Mouse (Mus musculus): ENCODE data around the gene Rem2. TPM values are rescaled to one million over a fixed set of nuclear protein-coding genes. Genes with fewer than 3 reads are reported as not detected.

Rem2 gene
- 5.5 and 6.9 TPM in 2 replicates for polyA plus RNA-seq (2016; fragmentation: Nextera tagmentation; extraction: Ambion mirVana)

DNA sequence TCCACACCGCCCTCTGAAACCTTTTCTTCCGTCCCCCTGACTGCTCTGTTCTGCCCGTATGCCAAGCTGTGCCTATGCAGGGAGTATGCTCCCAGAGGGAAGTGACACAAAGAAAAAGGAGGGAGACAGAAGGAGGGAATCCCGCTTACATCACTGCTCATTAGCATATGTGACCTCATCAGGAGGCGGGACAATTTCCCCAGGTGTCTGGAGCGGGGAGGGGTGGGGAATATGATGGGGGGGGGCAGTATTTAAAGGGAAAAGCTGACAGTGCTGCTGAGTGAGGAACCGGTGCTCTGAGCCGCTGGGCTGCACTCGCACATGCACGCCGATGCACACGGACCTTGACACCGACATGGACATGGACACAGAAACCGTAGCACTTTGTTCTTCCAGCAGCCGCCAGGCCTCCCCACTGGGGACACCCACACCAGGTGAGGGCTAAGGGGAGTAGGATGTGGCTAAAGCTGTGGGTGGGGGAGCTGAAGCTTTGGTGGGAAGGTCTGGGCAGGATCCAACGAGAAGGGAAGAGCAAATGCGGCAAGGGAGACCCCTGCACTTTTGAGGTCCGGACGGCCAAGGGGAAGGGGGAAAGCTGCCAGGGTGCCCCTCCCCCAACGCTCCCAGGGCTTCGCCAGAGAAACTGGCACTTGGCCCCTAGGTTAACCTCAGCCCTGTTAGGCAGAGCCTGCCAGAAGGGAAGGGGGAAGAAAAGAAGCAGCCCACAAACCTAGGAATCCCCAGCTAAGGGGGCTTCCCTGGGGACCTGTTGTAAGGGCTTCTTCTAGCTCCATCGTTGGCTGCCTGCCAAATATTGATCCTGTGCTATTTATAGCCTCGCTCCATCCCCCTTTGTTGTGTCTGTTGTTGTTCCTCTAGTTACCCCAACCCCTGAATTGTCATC is at the start of gene Rem2:
Gene Rem2 (plus strand): TSS at position 160 of the 904 bp plus-strand sequence.
- Histone ChIP-seq H3K4me3 (peak within 1 kb of the TSS; percentile 45), H3K9me3 (no peaks in the 10 kb centered on the region), H3K4me1 (peaks cover 19% of the 10 kb centered on the region), H3K27me3 (peaks cover 37% of the 10 kb centered on the region), H3K9ac (peak within 1 kb of the TSS; percentile 58), H3K27ac (no peak within 1 kb of the TSS), H3K36me3 (no peaks in the 10 kb centered on the region), H3K4me2 (replicated peaks) (peak within 1 kb of the TSS; percentile 90)
- ATAC-seq (ENCODE audit: insufficient number of reproducible peaks, insufficient read depth, low FRiP score, low TSS enrichment): peak; percentile 48; the same call in 1 of the 2 replicates
- 2% methylated on average over 23 of the region's 23 CpGs for WGBS

DNA sequence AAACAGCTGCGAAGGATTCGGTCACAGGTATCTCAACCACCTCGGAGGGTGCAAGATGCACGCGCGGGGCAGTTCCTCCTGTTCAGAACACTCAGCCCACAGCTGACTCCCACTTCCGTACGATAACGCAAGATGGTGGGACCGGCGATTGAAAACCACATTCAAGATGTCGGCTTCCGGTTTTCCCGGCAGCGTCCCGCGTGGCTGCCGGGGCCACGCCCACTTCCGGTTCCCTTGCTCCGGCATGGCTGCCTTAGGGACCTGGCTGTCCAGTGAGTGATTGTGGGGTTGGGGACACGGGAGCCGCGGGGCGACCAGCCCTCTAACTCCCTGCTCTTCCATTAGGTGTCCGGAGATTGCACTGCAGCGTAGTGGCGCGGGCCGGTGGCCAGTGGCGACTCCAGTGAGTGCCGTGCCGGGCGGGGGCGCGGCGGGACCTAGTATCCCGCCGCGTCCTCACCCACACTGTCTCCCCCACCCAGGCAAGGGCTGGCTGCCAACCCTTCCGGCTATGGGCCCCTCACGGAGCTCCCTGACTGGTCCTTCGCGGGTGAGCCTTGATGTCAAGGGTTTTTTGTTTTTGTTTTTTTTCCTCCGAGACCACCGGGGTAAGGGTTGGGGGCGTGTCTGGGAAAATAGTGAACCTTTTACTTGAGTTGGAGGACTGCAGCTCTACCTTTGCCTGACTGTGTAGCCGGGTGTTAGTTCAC is 49.1 kb upstream of the Rem2 start, which contains the start of gene Mrpl52:
Gene Mrpl52 (plus strand): TSS at position 221 of the 710 bp plus-strand sequence.
- H3K27me3 ChIP-seq: no peaks in the 10 kb centered on the region
- H3K4me2 ChIP-seq (replicated peaks): peak within 1 kb of the TSS; percentile 63
- H3K9ac ChIP-seq: peak within 1 kb of the TSS; percentile 83
- peak within 1 kb of the TSS; percentile 82 for H3K4me3 ChIP-seq
- peak within 1 kb of the TSS; percentile 90 for H3K27ac ChIP-seq
- no peaks in the 10 kb centered on the region for H3K9me3 ChIP-seq
- H3K4me1 ChIP-seq: peaks cover 24% of the 10 kb centered on the region
- WGBS: under 1% methylated on average over 48 of the region's 48 CpGs
- peak; percentile 62 for ATAC-seq (ENCODE audit: insufficient number of reproducible peaks, insufficient read depth, low FRiP score, low TSS enrichment)
- peaks cover 9% of the 10 kb centered on the region; the same call in 1 of the 2 replicates for H3K36me3 ChIP-seq

DNA sequence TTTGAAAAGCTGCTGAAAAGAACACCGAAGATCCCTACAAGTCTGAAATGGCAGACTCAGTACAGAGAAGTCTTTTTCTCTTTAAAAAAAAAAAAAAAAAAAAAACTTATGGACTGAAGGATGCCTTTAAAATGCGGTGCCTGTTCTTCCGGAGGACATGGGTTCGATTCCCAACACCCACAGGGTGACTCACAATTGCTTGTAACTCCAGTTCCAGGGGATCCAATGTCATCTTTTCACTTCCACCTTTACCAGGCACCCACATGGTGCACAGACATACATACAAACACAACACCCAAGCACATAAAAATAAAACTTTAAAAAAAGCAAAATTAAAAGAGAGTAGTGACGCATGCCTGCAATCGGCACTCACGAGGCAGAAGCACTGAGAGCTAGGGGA is 48.2 kb upstream of the Rem2 start:
- Histone ChIP-seq H3K9me3 (no peaks in the 10 kb centered on the region), H3K9ac (no peak overlapping the region; the same call in 1 of the 2 replicates), H3K27me3 (no peaks in the 10 kb centered on the region), H3K4me3 (peak overlapping the region; percentile 82), H3K27ac (no peak overlapping the region), H3K4me2 (replicated peaks) (peak overlapping the region; percentile 63), H3K4me1 (peaks cover 24% of the 10 kb centered on the region), H3K36me3 (peaks cover 9% of the 10 kb centered on the region; the same call in 1 of the 2 replicates)
- ATAC-seq (ENCODE audit: insufficient number of reproducible peaks, insufficient read depth, low FRiP score, low TSS enrichment): no peak
- 91% methylated on average over 7 of the region's 7 CpGs for WGBS

DNA sequence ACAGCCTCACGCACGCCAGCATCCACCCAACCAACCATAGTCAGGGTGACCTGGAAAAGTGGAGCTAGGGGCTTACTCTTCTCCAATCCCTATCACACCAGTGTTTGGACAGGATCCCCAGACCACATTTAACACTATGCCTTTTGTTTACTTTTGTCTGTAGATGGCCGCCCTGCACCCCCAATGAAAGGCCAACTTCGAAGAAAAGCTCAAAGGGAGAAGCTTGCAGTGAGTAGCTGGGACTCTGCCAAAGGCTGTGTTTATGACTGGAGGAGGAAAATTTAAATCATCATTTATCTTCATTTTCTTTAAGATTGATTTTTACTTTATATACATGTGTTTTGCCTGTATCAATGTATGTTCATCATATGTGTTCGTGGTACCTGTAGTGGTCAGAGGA is 47.5 kb upstream of the Rem2 start:
- no peaks in the 10 kb centered on the region for H3K9me3 ChIP-seq
- H3K4me2 ChIP-seq (replicated peaks): no peak overlapping the region
- no peak for ATAC-seq (ENCODE audit: insufficient number of reproducible peaks, insufficient read depth, low FRiP score, low TSS enrichment)
- H3K27ac ChIP-seq: no peak overlapping the region
- WGBS: 92% methylated on average over 5 of the region's 5 CpGs
- no peak overlapping the region for H3K4me3 ChIP-seq
- peaks cover 9% of the 10 kb centered on the region; the same call in 1 of the 2 replicates for H3K36me3 ChIP-seq
- peaks cover 30% of the 10 kb centered on the region for H3K4me1 ChIP-seq
- no peaks in the 10 kb centered on the region for H3K27me3 ChIP-seq
- no peak overlapping the region for H3K9ac ChIP-seq

DNA sequence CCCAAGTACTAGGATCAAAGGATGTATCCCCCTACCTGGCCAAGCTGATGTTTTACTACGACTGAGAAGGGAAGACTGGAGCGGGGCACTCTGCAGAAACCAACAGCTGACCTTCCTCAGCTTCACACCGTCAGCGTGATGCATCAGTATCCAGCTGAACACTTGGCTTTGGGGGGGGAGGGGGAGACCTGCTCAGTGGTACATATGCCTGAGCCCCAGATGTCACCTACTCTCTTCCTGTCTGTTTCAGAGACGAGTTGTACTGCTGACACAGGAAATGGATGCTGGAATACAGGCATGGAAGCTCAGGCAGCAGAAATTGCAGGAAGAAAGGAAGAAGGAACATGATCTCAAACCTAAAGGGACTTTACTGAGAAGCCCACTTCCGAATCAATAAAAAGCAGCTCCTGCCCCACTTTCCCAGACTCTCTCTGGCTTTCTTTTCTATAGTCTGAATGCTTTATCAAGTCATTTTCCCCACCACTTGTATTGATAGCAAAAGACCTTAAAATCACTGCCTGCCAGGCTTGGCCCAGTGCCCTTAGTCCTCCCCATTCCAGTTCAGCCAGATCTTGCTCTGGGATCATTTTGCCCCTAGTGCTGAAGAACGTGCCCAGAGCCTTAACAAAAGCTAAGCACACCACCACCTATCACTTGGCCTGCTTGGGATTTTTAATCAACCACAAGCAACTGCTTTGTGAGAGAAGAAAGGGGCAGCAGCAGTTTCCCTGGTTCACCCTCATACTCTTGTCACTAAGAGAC is 46.4 kb upstream of the Rem2 start:
- Histone ChIP-seq H3K4me3 (no peak overlapping the region), H3K27me3 (no peaks in the 10 kb centered on the region), H3K9me3 (no peaks in the 10 kb centered on the region), H3K9ac (no peak overlapping the region), H3K27ac (peak overlapping the region; percentile 99; the same call in 1 of the 2 replicates), H3K36me3 (peaks cover 9% of the 10 kb centered on the region; the same call in 1 of the 2 replicates), H3K4me1 (peaks cover 41% of the 10 kb centered on the region), H3K4me2 (replicated peaks) (peak overlapping the region; percentile 92; the same call in 1 of the 2 replicates)
- no peak for ATAC-seq (ENCODE audit: insufficient number of reproducible peaks, insufficient read depth, low FRiP score, low TSS enrichment)
- 60% methylated on average over 7 of the region's 7 CpGs for WGBS

DNA sequence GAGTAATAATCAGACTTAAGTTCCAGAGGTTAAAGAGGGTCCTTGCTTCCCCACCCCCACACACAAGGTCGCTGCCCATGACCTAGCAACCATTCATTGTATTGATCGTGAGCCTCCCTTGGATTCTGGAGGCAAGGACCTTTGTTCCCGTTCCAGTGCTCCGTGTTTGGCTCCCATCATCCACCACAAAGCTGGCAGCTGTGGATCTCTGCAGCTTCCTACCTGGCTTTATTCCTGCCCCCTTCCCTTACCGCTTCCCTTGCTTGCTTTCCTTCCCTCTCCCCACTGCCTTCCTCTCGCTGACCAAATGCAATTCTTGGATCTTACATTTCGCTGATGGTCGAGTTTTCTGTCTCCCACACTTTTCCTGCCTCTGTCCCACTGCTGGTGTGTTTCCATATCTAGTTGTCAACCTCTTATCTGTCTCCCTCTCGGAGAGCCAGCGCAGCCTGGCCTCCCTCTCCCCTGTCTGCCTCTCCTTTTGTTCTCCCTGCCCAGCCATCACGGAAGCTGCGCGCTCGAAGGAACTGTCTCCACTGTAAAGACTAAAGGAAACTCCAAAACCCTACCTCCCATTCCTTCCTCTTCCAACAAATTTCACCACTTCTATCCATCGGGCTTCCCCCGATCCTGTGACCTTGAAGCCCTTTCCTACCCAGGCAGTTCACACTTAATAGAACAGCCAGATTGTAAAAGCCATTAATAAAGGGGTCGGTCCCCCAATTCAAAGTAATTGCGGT is 45.3 kb upstream of the Rem2 start:
- Histone ChIP-seq H3K4me1 (peaks cover 44% of the 10 kb centered on the region), H3K27me3 (no peaks in the 10 kb centered on the region), H3K9me3 (no peaks in the 10 kb centered on the region), H3K27ac (peak overlapping the region; percentile 99), H3K4me3 (peak overlapping the region; percentile 87), H3K4me2 (replicated peaks) (peak overlapping the region; percentile 92), H3K9ac (peak overlapping the region; percentile 97), H3K36me3 (peaks cover 17% of the 10 kb centered on the region)
- no peak for ATAC-seq (ENCODE audit: insufficient number of reproducible peaks, insufficient read depth, low FRiP score, low TSS enrichment)
- WGBS: 6% methylated on average over 18 of the region's 18 CpGs

DNA sequence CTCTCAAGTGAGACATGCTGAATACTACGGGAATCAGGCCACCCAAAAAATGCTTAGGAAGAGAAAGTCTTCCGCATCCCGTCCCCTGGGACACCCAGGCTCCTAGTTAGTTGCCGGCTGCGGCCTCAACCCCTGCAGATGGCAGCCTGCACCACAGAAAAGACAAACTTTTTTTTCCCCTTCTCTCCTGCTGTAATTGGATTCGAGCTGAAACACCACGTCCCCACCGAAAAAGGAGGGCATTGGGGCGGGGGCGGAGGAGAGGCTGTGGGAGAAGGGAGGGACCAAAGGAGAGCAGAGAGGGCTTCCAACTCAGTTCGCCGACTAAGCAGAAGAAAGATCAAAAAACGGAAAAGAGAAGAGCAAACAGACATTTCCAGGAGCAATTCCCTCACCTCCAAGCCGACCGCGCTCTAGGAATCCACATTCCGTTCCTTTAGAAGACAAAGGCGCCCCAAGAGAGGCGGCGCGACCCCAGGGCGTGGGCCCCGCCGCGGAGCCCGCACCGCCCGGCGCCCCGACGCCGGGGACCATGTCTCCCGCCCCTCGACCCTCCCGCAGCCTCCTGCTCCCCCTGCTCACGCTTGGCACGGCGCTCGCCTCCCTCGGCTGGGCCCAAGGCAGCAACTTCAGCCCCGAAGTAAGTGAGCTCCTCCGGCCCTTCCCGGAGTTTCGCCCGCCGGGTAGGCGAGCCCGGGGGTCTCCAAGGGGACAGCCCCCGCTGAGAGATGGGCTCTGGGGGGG is 44.4 kb upstream of the Rem2 start, which contains the start of gene Mmp14:
Gene Mmp14 (plus strand): TSS at position 279 of the 744 bp plus-strand sequence.
- H3K4me2 ChIP-seq (replicated peaks): peak within 1 kb of the TSS; percentile 92
- peaks cover 26% of the 10 kb centered on the region for H3K36me3 ChIP-seq
- H3K27ac ChIP-seq: peak within 1 kb of the TSS; percentile 99
- under 1% methylated on average over 46 of the region's 49 CpGs for WGBS
- peak within 1 kb of the TSS; percentile 97 for H3K9ac ChIP-seq
- H3K27me3 ChIP-seq: no peaks in the 10 kb centered on the region
- no peaks in the 10 kb centered on the region for H3K9me3 ChIP-seq
- peak; percentile 18 for ATAC-seq (ENCODE audit: insufficient number of reproducible peaks, insufficient read depth, low FRiP score, low TSS enrichment)
- H3K4me1 ChIP-seq: peaks cover 44% of the 10 kb centered on the region
- peak within 1 kb of the TSS; percentile 87 for H3K4me3 ChIP-seq

DNA sequence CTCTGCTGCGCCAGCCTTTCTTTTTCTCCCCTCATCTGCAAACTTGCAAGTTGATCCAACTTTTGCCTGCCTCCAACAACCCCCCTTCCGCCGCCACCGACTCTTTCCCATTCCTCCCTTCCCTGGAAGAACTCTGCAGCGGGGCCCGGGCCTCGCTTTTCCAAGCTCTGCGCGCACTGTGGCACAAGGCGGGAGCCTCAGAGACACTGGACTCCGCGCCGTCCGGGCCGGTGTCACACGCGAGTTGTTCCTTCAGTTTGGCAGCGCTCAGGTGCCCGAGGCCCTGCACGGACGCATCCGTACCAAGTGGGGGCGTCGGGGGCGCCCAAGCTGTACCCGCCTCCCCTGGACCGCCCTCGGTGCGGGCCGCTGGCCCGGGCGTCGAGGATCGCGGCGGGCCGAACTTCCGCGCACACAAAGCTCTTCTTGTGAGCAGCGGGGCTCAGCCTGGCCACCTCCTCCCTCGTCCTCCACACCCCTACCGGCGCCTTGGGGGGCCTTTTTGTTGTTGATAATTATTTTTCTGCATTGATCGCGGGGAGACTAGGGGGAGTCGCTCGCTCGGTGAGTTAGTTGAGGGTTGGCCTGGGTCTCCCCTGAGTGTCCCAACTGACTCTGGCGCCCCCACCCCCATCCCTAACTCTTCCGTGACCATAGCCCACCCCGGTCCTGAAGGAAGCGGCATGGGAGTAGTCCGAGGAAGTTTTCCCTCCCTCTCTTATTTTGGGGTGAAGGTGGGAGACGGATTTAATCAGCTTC is 43.6 kb upstream of the Rem2 start:
- peak overlapping the region; percentile 87 for H3K4me3 ChIP-seq
- 1% methylated on average over 54 of the region's 54 CpGs for WGBS
- H3K9me3 ChIP-seq: no peaks in the 10 kb centered on the region
- ATAC-seq (ENCODE audit: insufficient number of reproducible peaks, insufficient read depth, low FRiP score, low TSS enrichment): 0 out of 2 replicates have a peak, but pooled peaks have one; percentile 13
- peaks cover 44% of the 10 kb centered on the region for H3K4me1 ChIP-seq
- H3K36me3 ChIP-seq: peaks cover 34% of the 10 kb centered on the region
- peak overlapping the region; percentile 92 for H3K4me2 ChIP-seq (replicated peaks)
- no peaks in the 10 kb centered on the region for H3K27me3 ChIP-seq
- H3K27ac ChIP-seq: peak overlapping the region; percentile 99
- H3K9ac ChIP-seq: peak overlapping the region; percentile 97

DNA sequence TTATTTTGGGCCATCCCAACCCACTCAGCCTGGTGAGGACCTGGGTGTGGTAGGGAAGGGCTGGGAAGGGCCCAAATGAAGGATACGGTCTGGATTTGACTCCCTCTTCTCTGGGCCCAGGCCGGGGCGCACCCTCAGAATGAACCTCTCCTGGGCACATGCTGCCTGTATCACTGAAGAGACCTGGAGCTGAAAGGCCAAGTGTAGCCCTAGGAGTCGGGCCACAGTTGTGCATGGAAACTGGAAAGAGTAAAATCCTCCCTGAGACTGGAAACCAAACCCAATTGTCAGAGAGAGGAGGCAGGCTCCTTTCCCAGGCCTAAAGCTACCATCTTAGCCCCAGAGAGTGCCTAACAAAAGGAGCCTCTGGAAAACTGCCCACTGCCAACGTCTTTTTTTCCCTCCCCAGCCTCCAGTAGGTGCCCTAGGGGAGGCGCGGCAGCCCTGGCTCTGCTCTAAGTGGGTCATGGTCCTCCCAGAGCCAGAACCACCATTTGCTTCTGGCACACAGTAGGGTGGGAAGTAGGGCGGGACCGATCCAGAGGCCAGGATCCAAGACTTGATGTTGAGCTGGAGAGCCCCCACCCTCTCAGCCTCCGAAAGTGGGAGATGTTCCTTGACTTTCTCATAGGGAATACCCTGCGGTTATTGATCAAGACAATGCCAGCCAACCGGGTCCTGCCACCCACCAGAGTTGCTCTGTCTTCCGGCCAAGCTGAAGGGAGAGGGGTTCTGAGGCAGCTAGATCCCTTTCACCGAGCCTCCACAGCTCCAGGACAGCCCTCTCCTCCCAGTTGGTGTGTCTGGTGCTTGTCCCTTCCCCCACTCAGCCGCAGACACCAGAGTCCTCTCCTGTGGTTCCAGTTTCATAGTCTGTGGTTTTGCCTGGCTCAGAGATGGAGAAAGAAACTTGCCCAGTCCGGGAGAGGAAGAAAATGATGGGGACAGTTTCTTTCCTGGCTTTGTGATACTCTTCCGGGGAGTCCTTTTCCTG is 42.8 kb upstream of the Rem2 start:
- Histone ChIP-seq H3K9ac (peak overlapping the region; percentile 97), H3K4me3 (peak overlapping the region; percentile 87), H3K4me2 (replicated peaks) (peak overlapping the region; percentile 92), H3K27me3 (no peaks in the 10 kb centered on the region), H3K27ac (peak overlapping the region; percentile 99), H3K4me1 (peaks cover 39% of the 10 kb centered on the region), H3K36me3 (peaks cover 42% of the 10 kb centered on the region), H3K9me3 (no peaks in the 10 kb centered on the region)
- ATAC-seq (ENCODE audit: insufficient number of reproducible peaks, insufficient read depth, low FRiP score, low TSS enrichment): no peak
- WGBS: 37% methylated on average over 17 of the region's 17 CpGs
